Mouse (Mus musculus): ENCODE results near the gene Tspan1.

DNA sequence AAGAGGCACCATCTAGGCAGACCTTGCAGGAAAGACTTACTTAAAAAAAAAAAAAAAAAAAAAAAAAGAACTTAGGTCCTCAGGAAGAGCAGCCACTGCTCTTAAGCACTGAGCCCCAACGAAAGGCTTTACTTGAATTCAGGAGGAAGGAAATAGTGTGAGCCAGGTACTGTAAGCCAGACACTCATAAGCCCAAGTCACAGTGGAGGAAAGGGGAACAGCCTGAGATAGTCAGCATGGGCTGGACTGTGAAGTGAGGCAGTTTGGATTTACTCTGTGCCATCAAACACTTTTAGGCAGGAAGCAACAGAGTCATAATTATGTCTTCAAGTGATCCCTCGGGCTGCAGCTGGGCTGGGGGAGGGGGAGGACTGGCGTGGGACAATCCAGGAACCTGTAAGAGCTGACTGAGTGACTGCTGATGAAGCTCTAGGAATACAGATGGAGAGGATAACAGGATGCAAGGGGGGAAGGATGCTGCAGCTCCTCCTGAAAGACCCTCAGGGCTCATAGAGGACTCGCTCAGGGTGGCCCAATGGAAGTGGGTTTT lies 25.0 kb upstream of the Tspan1 start:
- no peak for TF ChIP-seq CTCF (IDR thresholded peaks at IDR 0.05; ENCODE audit: borderline replicate concordance, extremely low read depth, insufficient read depth, insufficient read length)
- no peak for TF ChIP-seq POLR2A (IDR thresholded peaks at IDR 0.05; ENCODE audit: borderline replicate concordance, extremely low read depth, insufficient read depth, insufficient read length, poor library complexity, severe bottlenecking)

All from brain, embryonic 14.5 days (tissue).